Mouse (Mus musculus) embryonic fibroblast, embryonic 13.5 days (primary cell): ENCODE measurements around the gene Dao.

Experiments used
- CTCF ChIP-seq: IDR thresholded peaks from 2 replicates; pipeline ENCODE4 v1.5.1; 2011; ENCODE audit warnings: mild to moderate bottlenecking, control low read depth, low read length, moderate library complexity, borderline replicate concordance; ENCODE audit not compliant: insufficient read depth
- POLR2A ChIP-seq: IDR thresholded peaks from 2 replicates; pipeline ENCODE4 v1.6.1; 2011; ENCODE audit warnings: low read depth, mild to moderate bottlenecking, control low read depth, low read length, moderate library complexity

DNA sequence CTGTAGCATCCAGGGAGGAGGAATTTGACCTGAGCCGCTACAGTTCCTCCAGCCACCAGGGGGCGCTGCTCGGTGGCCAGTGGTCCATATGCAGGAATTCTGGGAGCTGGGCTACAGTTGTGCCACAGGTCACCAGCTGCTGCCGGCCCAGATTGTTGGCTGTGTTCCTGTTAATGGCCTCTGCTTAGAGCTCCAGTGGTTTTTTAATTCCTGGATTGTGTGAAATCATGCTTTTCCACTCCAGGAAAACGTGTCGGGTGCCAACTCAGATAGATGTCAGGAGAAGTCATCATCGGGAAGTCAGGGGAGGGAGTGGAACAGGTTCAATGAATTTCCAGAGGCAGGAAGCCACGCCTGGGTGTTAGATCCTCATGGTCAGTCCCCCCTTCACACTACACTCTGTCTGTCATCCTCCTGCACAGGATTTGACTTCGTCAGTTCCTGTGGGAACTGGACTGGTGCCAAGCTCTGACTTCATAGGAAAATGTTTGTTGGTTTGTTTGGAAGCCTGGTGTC is 48.8 kb downstream of the Dao start:
- peak; percentile 52 for TF ChIP-seq CTCF
- TF ChIP-seq POLR2A: no peak
